Mouse (Mus musculus) heart, adult 2 months (tissue): ENCODE data around the gene Kdr. TPM values are rescaled to one million over a fixed set of nuclear protein-coding genes. Genes with fewer than 3 reads are reported as not detected.

ENCODE experiments used
- DNase-seq, 2 experiments: peaks; one replicate each; pipeline ENCODE4 v3.0.0; 2021
- H3K27ac ChIP-seq: fragments of 200-600 bp; 2 replicates; pipeline ENCODE4 v1.8.1; 2022
- H3K27me3 ChIP-seq: fragments of 200-500 bp; 2 replicates; pipeline ENCODE4 v1.6.1; 2012; ENCODE audit warnings: mild to moderate bottlenecking, low read length, inconsistent platforms, mixed read lengths; ENCODE audit not compliant: control insufficient read depth, insufficient read depth
- H3K36me3 ChIP-seq: fragments of 200-500 bp; 2 replicates; pipeline ENCODE4 v1.6.1; 2012; ENCODE audit warnings: low read length, inconsistent platforms; ENCODE audit not compliant: control insufficient read depth, insufficient read depth
- H3K4me1 ChIP-seq: fragments of 200-500 bp; 2 replicates; pipeline ENCODE4 v1.6.1; 2011; ENCODE audit warnings: low read length; ENCODE audit not compliant: control insufficient read depth, insufficient read depth
- H3K4me3 ChIP-seq: fragments of 200-600 bp; 2 replicates; pipeline ENCODE4 v1.8.1; 2022
- H3K79me2 ChIP-seq: fragments of 200-500 bp; replicated peaks from 2 replicates; pipeline ENCODE4 v1.6.1; 2012; ENCODE audit warnings: mild to moderate bottlenecking, inconsistent platforms, low read length, moderate library complexity, mixed read lengths; ENCODE audit not compliant: control insufficient read depth, insufficient read depth
- H3K9ac ChIP-seq: fragments of 200-500 bp; 2 replicates; pipeline ENCODE4 v1.6.1; 2012; ENCODE audit warnings: low read depth, mild to moderate bottlenecking, control low read depth, inconsistent platforms, low read length, mixed read lengths
- CTCF ChIP-seq: fragments of 200-600 bp; IDR thresholded peaks from 2 replicates; pipeline ENCODE4 v1.8.1; 2022; ENCODE audit warnings: antibody characterized with exemption, mild to moderate bottlenecking, moderate library complexity
- EP300 ChIP-seq: fragments of 200-500 bp; IDR thresholded peaks from 2 replicates; pipeline ENCODE4 v1.6.1; 2011; ENCODE audit warnings: low read depth, low read length, control low read depth; ENCODE audit not compliant: insufficient read depth
- POLR2A ChIP-seq: fragments of 200-500 bp; IDR thresholded peaks from 2 replicates; pipeline ENCODE4 v1.6.1; 2011; ENCODE audit warnings: mild to moderate bottlenecking, low read depth, low read length, control low read depth; ENCODE audit not compliant: insufficient read depth
- WGBS: fragments of 180-500 bp; shearing (Covaris S2); methylation state at CpG from one replicate; pipeline ENCODE4 v1.1.7; 2018; 5-methylcytosine and 5-hydroxymethylcytosine counted together
- intact Hi-C: fragments of 180-260 bp; cut with DNase I; formaldehyde crosslinking; loops from one replicate; pipeline ENCODE4 v1.15.1; 2025
- polyA plus RNA-seq: library from polyadenylated mRNA; depleted of rRNA; stranded (reverse); fragments of >200 nt; gene quantifications from 2 replicates; pipeline ENCODE4 v1.2.3, GENCODE M21; 2012
- total RNA-seq, 2 experiments: library from RNA; stranded (reverse); gene quantifications; 2 replicates each; pipeline ENCODE4 v1.2.3; 2021

Kdr gene
- total and polyA plus RNA-seq, 3 experiments: 38.3 to 78.2 (median 70.7) TPM

DNA sequence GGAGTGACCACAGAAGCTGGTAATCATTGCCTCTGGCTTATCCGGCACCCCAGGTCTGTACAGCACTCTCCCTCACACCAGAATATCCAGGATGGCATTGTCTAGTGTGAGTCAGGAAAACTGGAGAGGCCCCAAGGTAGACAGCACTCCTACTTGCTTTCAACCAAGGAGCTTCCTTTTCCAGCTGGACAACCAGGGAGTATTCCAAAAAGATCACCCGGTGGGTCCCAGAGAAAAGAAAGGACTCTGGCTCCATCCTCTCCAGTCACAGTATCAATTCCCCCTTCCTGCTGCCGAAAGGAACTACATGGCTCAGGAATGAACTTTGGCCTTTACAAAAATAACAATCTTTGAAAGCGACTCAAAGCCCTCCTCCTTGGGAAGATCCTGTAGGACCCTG, 32.9 kb downstream of the Kdr start:
- Histone ChIP-seq H3K27me3 (no peaks in the 10 kb centered on the region), H3K36me3 (peaks cover 79% of the 10 kb centered on the region), H3K27ac (peak overlapping the region; percentile 80), H3K79me2 (no peaks in the 10 kb centered on the region), H3K4me3 (no peak overlapping the region), H3K4me1 (peaks cover 23% of the 10 kb centered on the region), H3K9ac (no peak overlapping the region)
- no peak for DNase-seq
- TF ChIP-seq POLR2A (no peak), EP300 (no peak), CTCF (no peak)
- 40% methylated on average over 4 of the region's 4 CpGs for WGBS
- intact Hi-C loops: loop anchor here (2.0 to 10.0 kb wide), 3 partner anchors 17 to 169 kb away; no protein-coding TSS in a partner anchor

DNA sequence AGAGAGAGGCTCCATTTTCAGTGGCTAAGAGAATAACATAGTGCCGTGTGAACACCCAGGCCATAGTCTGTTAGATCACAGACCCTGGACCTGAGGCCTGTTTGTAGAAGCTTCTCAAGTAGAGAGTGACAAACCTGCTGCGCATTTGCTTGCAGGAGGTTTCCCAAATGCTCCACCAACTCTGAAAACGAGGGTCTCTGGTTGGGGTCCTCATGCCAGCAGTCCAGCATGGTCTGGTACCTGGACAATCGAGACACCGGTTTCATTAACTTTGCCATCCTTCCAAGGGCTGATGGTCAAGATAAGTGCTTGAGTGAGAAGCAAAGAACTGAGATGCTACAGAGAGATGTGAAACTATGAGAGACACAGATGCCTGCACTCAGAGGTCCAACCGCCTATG, 35.0 kb downstream of the Kdr start:
- no peak overlapping the region for H3K9ac ChIP-seq
- WGBS: 92% methylated on average over 6 of the region's 6 CpGs
- H3K4me1 ChIP-seq: peaks cover 31% of the 10 kb centered on the region
- H3K4me3 ChIP-seq: no peak overlapping the region
- no peak for DNase-seq
- intact Hi-C loops: loop anchor here (10.0 kb wide), 1 partner anchor 172 kb away; no protein-coding TSS in a partner anchor
- TF ChIP-seq CTCF (no peak), POLR2A (no peak), EP300 (no peak)
- H3K27me3 ChIP-seq: no peaks in the 10 kb centered on the region
- H3K36me3 ChIP-seq: peaks cover 76% of the 10 kb centered on the region
- H3K79me2 ChIP-seq: no peaks in the 10 kb centered on the region
- H3K27ac ChIP-seq: peak overlapping the region; percentile 80; the same call in 1 of the 2 replicates

DNA sequence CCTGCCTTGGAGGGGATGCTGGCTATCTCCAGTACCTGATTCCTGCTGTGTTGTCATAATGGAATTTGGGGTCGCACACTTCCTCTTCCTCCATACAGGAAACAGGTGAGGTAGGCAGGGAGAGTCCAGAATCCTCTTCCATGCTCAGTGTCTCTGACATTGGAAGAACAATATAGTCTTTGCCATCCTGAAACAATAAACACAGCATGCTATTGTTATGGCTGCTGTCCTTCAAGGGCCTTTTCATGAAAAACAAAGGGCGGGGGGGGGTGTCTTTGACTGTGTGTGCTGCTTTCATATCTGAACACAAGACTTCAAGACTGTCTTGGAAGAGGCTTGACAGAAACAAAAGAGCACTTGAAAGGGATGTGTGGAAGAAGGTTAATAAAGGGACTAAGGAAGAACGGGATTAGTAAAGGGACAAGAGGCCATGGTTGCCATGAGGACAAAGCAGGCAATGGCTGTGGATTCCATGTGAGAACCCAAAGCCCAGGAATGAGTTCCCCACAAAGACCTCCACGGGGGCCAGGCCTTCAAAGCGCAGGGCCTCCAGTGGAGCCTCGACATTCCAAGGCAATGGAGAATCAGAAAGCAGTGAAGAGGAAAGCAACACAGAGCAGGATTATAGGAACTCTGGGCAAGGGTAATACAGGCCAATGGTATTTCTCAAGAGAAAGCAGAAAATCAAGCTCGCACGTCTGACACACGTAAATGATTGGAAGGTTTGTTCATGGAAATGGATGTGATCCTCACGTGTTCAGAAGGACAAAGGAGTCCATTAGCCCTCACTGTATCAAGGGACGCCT, 36.3 kb downstream of the Kdr start:
- Histone ChIP-seq H3K27me3 (no peaks in the 10 kb centered on the region), H3K27ac (peak overlapping the region; percentile 43)

DNA sequence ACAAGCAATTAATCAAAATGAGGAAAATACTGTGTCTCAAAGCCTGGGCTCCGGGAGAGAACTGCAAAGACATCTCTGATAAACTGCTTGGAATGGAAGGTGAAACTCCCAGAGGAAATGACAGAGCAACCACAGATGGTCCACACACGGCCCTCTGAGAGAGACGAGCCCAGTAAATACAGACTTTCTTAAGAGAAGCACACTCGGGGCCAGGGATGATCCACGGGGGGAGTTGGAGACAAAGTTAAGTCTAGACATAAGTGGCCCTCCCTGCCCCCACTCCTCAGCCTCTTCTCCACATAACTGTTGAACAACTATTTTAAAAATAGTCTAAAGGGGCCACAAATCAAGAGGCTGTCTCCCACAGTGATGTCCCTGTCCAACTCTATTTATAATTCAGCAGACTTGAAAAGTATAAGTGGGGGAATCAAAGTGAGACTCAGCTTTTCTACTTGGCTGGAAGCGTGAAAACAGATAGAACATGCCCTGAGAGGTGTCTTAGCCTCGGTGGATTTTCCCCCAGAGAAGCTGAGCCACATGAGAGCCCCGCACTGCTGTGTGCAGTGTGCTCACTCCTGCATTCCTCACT, 39.0 kb downstream of the Kdr start:
- H3K27ac ChIP-seq: peak overlapping the region; percentile 39
- intact Hi-C loops: no loop called here
- 0 out of 2 replicates have a peak overlapping the region, but pooled peaks have one; percentile 9 for H3K4me3 ChIP-seq
- no peaks in the 10 kb centered on the region for H3K27me3 ChIP-seq
- 27% methylated on average over 8 of the region's 8 CpGs for WGBS
- peaks cover 56% of the 10 kb centered on the region for H3K36me3 ChIP-seq
- H3K9ac ChIP-seq: no peak overlapping the region
- TF ChIP-seq POLR2A: no peak
- no peak for TF ChIP-seq EP300
- no peak for TF ChIP-seq CTCF
- DNase-seq: no peak
- H3K4me1 ChIP-seq: peaks cover 24% of the 10 kb centered on the region
- H3K79me2 ChIP-seq: no peaks in the 10 kb centered on the region

More for the DNA sequence above, 36.3 kb downstream of the Kdr start:
- Histone ChIP-seq H3K79me2 (no peaks in the 10 kb centered on the region), H3K36me3 (peaks cover 65% of the 10 kb centered on the region), H3K9ac (no peak overlapping the region), H3K4me3 (no peak overlapping the region), H3K4me1 (peaks cover 26% of the 10 kb centered on the region)
- TF ChIP-seq EP300 (no peak), POLR2A (no peak), CTCF (no peak)
- WGBS: 72% methylated on average over 11 of the region's 11 CpGs
- no peak for DNase-seq
- intact Hi-C loops: loop anchor here (10.0 kb wide), 1 partner anchor 173 kb away; no protein-coding TSS in a partner anchor

DNA sequence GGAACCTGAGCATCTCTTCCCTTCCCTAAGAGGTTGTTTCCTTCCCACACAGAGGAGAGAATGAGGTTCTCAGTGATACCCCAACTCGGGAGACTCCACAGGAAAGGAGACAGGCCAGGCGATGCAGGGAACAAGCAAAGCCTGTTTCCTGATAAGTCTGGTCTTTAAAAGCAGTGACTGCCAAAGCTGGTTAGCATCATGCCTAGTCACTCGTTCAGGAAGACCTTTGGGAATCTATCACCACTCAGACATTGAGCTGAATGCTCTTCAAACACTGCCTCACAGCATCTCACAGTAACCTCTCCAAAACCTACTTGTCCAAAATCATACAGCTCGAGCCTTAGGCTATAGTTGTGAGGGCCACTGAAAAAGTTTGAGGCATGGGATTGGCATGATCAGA, 40.2 kb downstream of the Kdr start:
- Histone ChIP-seq H3K9ac (no peak overlapping the region), H3K4me1 (peaks cover 25% of the 10 kb centered on the region), H3K79me2 (no peaks in the 10 kb centered on the region), H3K36me3 (peaks cover 47% of the 10 kb centered on the region), H3K27me3 (no peaks in the 10 kb centered on the region), H3K27ac (peak overlapping the region; percentile 39), H3K4me3 (no peak overlapping the region)
- no peak for DNase-seq
- TF ChIP-seq EP300 (no peak), CTCF (no peak), POLR2A (no peak)
- WGBS: 30% methylated on average over 4 of the region's 4 CpGs
- intact Hi-C loops: no loop called here

DNA sequence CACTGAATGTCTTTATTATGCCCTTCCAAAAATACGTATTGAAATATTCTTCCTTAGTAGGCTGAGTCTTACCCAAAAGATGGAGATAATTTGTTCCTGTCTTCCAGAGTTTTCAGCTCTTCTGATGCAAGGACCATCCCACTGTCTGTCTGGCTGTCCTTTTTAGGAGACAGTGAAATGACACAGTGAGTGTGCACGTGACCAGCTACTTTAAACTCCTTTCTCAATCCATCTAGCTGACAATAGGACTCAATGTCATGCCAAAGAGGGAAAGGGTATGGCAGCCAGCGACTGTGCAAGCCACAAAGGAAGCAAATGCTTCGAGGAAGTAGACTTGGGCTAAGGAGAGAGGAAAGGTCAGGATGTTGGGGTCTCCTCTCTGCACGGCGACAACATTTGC, 42.0 kb downstream of the Kdr start:
- TF ChIP-seq EP300 (no peak), POLR2A (no peak)
- Histone ChIP-seq H3K4me3 (no peak overlapping the region), H3K27me3 (no peaks in the 10 kb centered on the region), H3K4me1 (peaks cover 21% of the 10 kb centered on the region), H3K79me2 (no peaks in the 10 kb centered on the region), H3K36me3 (peaks cover 41% of the 10 kb centered on the region), H3K9ac (no peak overlapping the region), H3K27ac (peak overlapping the region; percentile 6; the same call in 1 of the 2 replicates)
- WGBS: 49% methylated on average over 6 of the region's 6 CpGs
- no peak for DNase-seq
- intact Hi-C loops: no loop called here
